Mouse (Mus musculus) megakaryocyte progenitor cell, adult 5-6 weeks (primary cell): ENCODE measurements around the gene Itga3. TPM values are rescaled to one million over a fixed set of nuclear protein-coding genes. Genes with fewer than 3 reads are reported as not detected.

ENCODE experiments used
- ATAC-seq: replicated peaks from 2 replicates; pipeline ENCODE4 v1.8.0; 2016; ENCODE audit warnings: mild to moderate bottlenecking, moderate TSS enrichment, inconsistent platforms; ENCODE audit not compliant: poor library complexity
- total RNA-seq, 2 experiments: library from RNA; stranded (forward) in 1 of 2; stranded (reverse) in 1 of 2; fragments of 157-497, 149-512 nt in 1 of 2; fragments of 200-1000 nt in 1 of 2; gene quantifications; 2 replicates each; pipeline versions ENCODE4 v1.2.3 to v1.2.4; 2015 to 2017

Gene Itga3
- total RNA-seq (2015) (1.1 TPM in 1 of 2 replicates, not detected in the other), total RNA-seq (2017) (0.03 TPM in 1 of 2 replicates, not detected in the other)

GRCm38 (mm10) chr11:95076536-95077111 is at the start of gene Itga3:
Gene Itga3, minus strand, starts transcription at chr11:95076801.
- ATAC-seq: 0 out of 2 replicates have a peak, but pooled peaks have one; percentile 16

GRCm38 (mm10) chr11:95125366-95125948 is 48.9 kb upstream of the Itga3 start:
- no peak for ATAC-seq

- no peak for ATAC-seq
These were observed 45.5 kb upstream of the Itga3 start for GRCm38 (mm10) chr11:95122100-95122489.

- no peak for ATAC-seq
These were observed 44.8 kb upstream of the Itga3 start for GRCm38 (mm10) chr11:95121161-95122099.

GRCm38 (mm10) chr11:95120633-95121020 is 44.0 kb upstream of the Itga3 start:
- ATAC-seq: no peak

GRCm38 (mm10) chr11:95119990-95120632 is 43.5 kb upstream of the Itga3 start, which contains the start of gene Dlx3:
Gene Dlx3, plus strand, starts transcription at chr11:95120119.
- ATAC-seq: no peak

- ATAC-seq: peak; percentile 71
These were observed 41.9 kb upstream of the Itga3 start for GRCm38 (mm10) chr11:95118505-95118904.

GRCm38 (mm10) chr11:95117030-95117429 is 40.4 kb upstream of the Itga3 start:
- ATAC-seq: peak; percentile 78

GRCm38 (mm10) chr11:95110081-95110480 is 33.5 kb upstream of the Itga3 start:
- ATAC-seq: no peak

- no peak for ATAC-seq
These were observed 32.4 kb upstream of the Itga3 start for GRCm38 (mm10) chr11:95109000-95109399.

GRCm38 (mm10) chr11:95106440-95107236 is 30.0 kb upstream of the Itga3 start:
- ATAC-seq: peak; percentile 86

- ATAC-seq: no peak
These were observed 28.8 kb upstream of the Itga3 start for GRCm38 (mm10) chr11:95105274-95105874.

GRCm38 (mm10) chr11:95104266-95104665 is 27.7 kb upstream of the Itga3 start:
- peak; percentile 56 for ATAC-seq

GRCm38 (mm10) chr11:95102161-95102904 is 25.7 kb upstream of the Itga3 start:
- ATAC-seq: no peak

GRCm38 (mm10) chr11:95101071-95101788 is 24.6 kb upstream of the Itga3 start:
- no peak for ATAC-seq

GRCm38 (mm10) chr11:95100393-95100792 is 23.8 kb upstream of the Itga3 start:
- 0 out of 2 replicates have a peak, but pooled peaks have one; percentile 34 for ATAC-seq

GRCm38 (mm10) chr11:95098346-95099095 is 21.9 kb upstream of the Itga3 start:
- ATAC-seq: no peak

- ATAC-seq: no peak
These were observed 21.3 kb upstream of the Itga3 start for GRCm38 (mm10) chr11:95097889-95098288.
